Mouse (Mus musculus): ENCODE measurements around the gene Zfp61. TPM values are rescaled to one million over a fixed set of nuclear protein-coding genes. Genes with fewer than 3 reads are reported as not detected.
A peak's percentile ranks its signal among the peaks of the same experiment; 100 is the strongest.

The Zfp61 gene
- total and polyA plus RNA-seq, 3 experiments, result 5.0 to 21.5 (median 14.7) TPM

- DNase-seq (ENCODE audit: low spot score) (peak; percentile 11), ATAC-seq (ENCODE audit: extremely low read depth, insufficient number of reproducible peaks, low FRiP score, poor library complexity, severe bottlenecking) (peak; percentile 57)
- H3K9me3 ChIP-seq (replicated peaks), result no peaks in the 10 kb centered on the region
- H3K4me1 ChIP-seq (ENCODE audit: insufficient read depth, low read depth, low read length), result no peaks in the 10 kb centered on the region
- H3K4me3 ChIP-seq (ENCODE audit: low read depth, low read length), result peak within 1 kb of the TSS; percentile 51; the same call in 1 of the 2 replicates
- no peaks in the 10 kb centered on the region for H3K27me3 ChIP-seq (ENCODE audit: insufficient read depth, low read length)
- H3K36me3 ChIP-seq (replicated peaks), result no peaks in the 10 kb centered on the region
- TF ChIP-seq TAL1 (conservative IDR thresholded peaks at IDR 0.05; ENCODE audit: low read depth, low read length), result no peak
- TF ChIP-seq POLR2AphosphoS5 (IDR thresholded peaks at IDR 0.05; ENCODE audit: insufficient replicate concordance, low read depth, low read length), result no peak
- TF ChIP-seq GATA2 (IDR thresholded peaks at IDR 0.05; ENCODE audit: borderline replicate concordance, low read depth, low read length), result no peak
- no peak for TF ChIP-seq CTCF (IDR thresholded peaks at IDR 0.05; ENCODE audit: low read depth, low read length)
- no peak for TF ChIP-seq GATA1 (IDR thresholded peaks at IDR 0.05; ENCODE audit: borderline replicate concordance, low read length)
Observed at GRCm38 (mm10) chr7:24254633-24255474, 46.2 kb downstream of the Zfp61 start, which contains the start of gene Zfp108. TSS of gene Zfp108 (plus strand) at chr7:24254794.

- ATAC-seq (ENCODE audit: extremely low read depth, insufficient number of reproducible peaks, low FRiP score, poor library complexity, severe bottlenecking), result no peak
- H3K27me3 ChIP-seq (ENCODE audit: insufficient read depth, low read length), result no peaks in the 10 kb centered on the region
- H3K4me1 ChIP-seq (ENCODE audit: insufficient read depth, low read depth, low read length), result no peaks in the 10 kb centered on the region
- no peak for DNase-seq (ENCODE audit: low spot score)
- no peak overlapping the region for H3K4me3 ChIP-seq (ENCODE audit: low read depth, low read length)
- TF ChIP-seq CTCF (IDR thresholded peaks at IDR 0.05; ENCODE audit: low read depth, low read length), result no peak
- no peak for TF ChIP-seq POLR2AphosphoS5 (IDR thresholded peaks at IDR 0.05; ENCODE audit: insufficient replicate concordance, low read depth, low read length)
- TF ChIP-seq TAL1 (conservative IDR thresholded peaks at IDR 0.05; ENCODE audit: low read depth, low read length), result no peak
- no peak for TF ChIP-seq GATA2 (IDR thresholded peaks at IDR 0.05; ENCODE audit: borderline replicate concordance, low read depth, low read length)
- TF ChIP-seq GATA1 (IDR thresholded peaks at IDR 0.05; ENCODE audit: borderline replicate concordance, low read length), result no peak
- no peaks in the 10 kb centered on the region for H3K36me3 ChIP-seq (replicated peaks)
- H3K9me3 ChIP-seq (replicated peaks), result no peaks in the 10 kb centered on the region
Observed at GRCm38 (mm10) chr7:24253779-24254615, 47.0 kb downstream of the Zfp61 start.

Other genes starting within 250 kb of the Zfp61 start
Only the 20 nearest of the 22 such genes appear.
- 18.7 and 19.2 TPM in 2 replicates for gene Zfp180, start 219.3 kb downstream of the Zfp61 start, total RNA-seq (2014; fragmentation: Nextera tagmentation)
- gene Zfp180, start 219.3 kb downstream of the Zfp61 start, total RNA-seq (2017), result 13.9 and 16.1 TPM in 2 replicates
- 16.0 and 16.2 TPM in 2 replicates for gene Zfp180, start 219.3 kb downstream of the Zfp61 start, polyA plus RNA-seq (2012)
- gene Zfp112, start 188.9 kb downstream of the Zfp61 start, total RNA-seq (2014; fragmentation: Nextera tagmentation), result 1.0 TPM in 1 of 2 replicates, not detected in the other
- 0.22 and 0.46 TPM in 2 replicates for gene Zfp112, start 188.9 kb downstream of the Zfp61 start, total RNA-seq (2017)
- gene Zfp112, start 188.9 kb downstream of the Zfp61 start, polyA plus RNA-seq (2012), result 0.05 and 0.11 TPM in 2 replicates
- gene Zfp235, start 167.1 kb downstream of the Zfp61 start, total RNA-seq (2014; fragmentation: Nextera tagmentation), result 12.7 and 16.6 TPM in 2 replicates
- 6.6 and 7.9 TPM in 2 replicates for gene Zfp235, start 167.1 kb downstream of the Zfp61 start, total RNA-seq (2017)
- 0.99 and 1.5 TPM in 2 replicates for gene Zfp235, start 167.1 kb downstream of the Zfp61 start, polyA plus RNA-seq (2012)
- gene Zfp114, start 126.2 kb downstream of the Zfp61 start, total RNA-seq (2014; fragmentation: Nextera tagmentation), result not detected in 2 replicates
- 0.05 TPM in 1 of 2 replicates, not detected in the other for gene Zfp114, start 126.2 kb downstream of the Zfp61 start, total RNA-seq (2017)
- not detected in 2 replicates for gene Zfp114, start 126.2 kb downstream of the Zfp61 start, polyA plus RNA-seq (2012)
- gene Zfp111, start 89.8 kb downstream of the Zfp61 start, total RNA-seq (2014; fragmentation: Nextera tagmentation), result 0.63 and 1.4 TPM in 2 replicates
- gene Zfp111, start 89.8 kb downstream of the Zfp61 start, total RNA-seq (2017), result 0.46 and 0.82 TPM in 2 replicates
- gene Zfp111, start 89.8 kb downstream of the Zfp61 start, polyA plus RNA-seq (2012), result 0.24 and 0.32 TPM in 2 replicates
- gene Zfp109, start 63.7 kb downstream of the Zfp61 start, total RNA-seq (2014; fragmentation: Nextera tagmentation), result 1.7 and 3.1 TPM in 2 replicates
- 0.81 and 1.3 TPM in 2 replicates for gene Zfp109, start 63.7 kb downstream of the Zfp61 start, total RNA-seq (2017)
- 0.24 and 0.25 TPM in 2 replicates for gene Zfp109, start 63.7 kb downstream of the Zfp61 start, polyA plus RNA-seq (2012)
- 0.30 TPM in 1 of 2 replicates, not detected in the other for gene Zfp108, start 46.4 kb downstream of the Zfp61 start, total RNA-seq (2014; fragmentation: Nextera tagmentation)
- 0.17 and 0.22 TPM in 2 replicates for gene Zfp108, start 46.4 kb downstream of the Zfp61 start, total RNA-seq (2017)
- gene Zfp108, start 46.4 kb downstream of the Zfp61 start, polyA plus RNA-seq (2012), result not detected in 2 replicates
- 1.9 and 2.4 TPM in 2 replicates for gene Zfp93, start 30.8 kb downstream of the Zfp61 start, total RNA-seq (2014; fragmentation: Nextera tagmentation)
- gene Zfp93, start 30.8 kb downstream of the Zfp61 start, total RNA-seq (2017), result 2.3 and 2.4 TPM in 2 replicates
- 0.36 and 0.79 TPM in 2 replicates for gene Zfp93, start 30.8 kb downstream of the Zfp61 start, polyA plus RNA-seq (2012)
- gene Zfp94, start 15.4 kb upstream of the Zfp61 start, total RNA-seq (2014; fragmentation: Nextera tagmentation), result 8.9 and 12.5 TPM in 2 replicates
- 5.4 and 6.0 TPM in 2 replicates for gene Zfp94, start 15.4 kb upstream of the Zfp61 start, total RNA-seq (2017)
- 3.1 and 3.5 TPM in 2 replicates for gene Zfp94, start 15.4 kb upstream of the Zfp61 start, polyA plus RNA-seq (2012)
- not detected in 2 replicates for gene Tescl, start 32.7 kb upstream of the Zfp61 start, total RNA-seq (2014; fragmentation: Nextera tagmentation)
- gene Tescl, start 32.7 kb upstream of the Zfp61 start, total RNA-seq (2017), result not detected in 2 replicates
- gene Tescl, start 32.7 kb upstream of the Zfp61 start, polyA plus RNA-seq (2012), result not detected in 2 replicates
- not detected in 2 replicates for gene Lypd5, start 48.0 kb upstream of the Zfp61 start, total RNA-seq (2014; fragmentation: Nextera tagmentation)
- gene Lypd5, start 48.0 kb upstream of the Zfp61 start, total RNA-seq (2017), result not detected in 2 replicates
- not detected in 2 replicates for gene Lypd5, start 48.0 kb upstream of the Zfp61 start, polyA plus RNA-seq (2012)
- 14.0 and 40.3 TPM in 2 replicates for gene Kcnn4, start 69.0 kb upstream of the Zfp61 start, total RNA-seq (2014; fragmentation: Nextera tagmentation)
- gene Kcnn4, start 69.0 kb upstream of the Zfp61 start, total RNA-seq (2017), result 20.4 and 22.9 TPM in 2 replicates
- gene Kcnn4, start 69.0 kb upstream of the Zfp61 start, polyA plus RNA-seq (2012), result 66.2 and 70.4 TPM in 2 replicates
- gene Smg9, start 98.4 kb upstream of the Zfp61 start, total RNA-seq (2014; fragmentation: Nextera tagmentation), result 21.7 and 77.3 TPM in 2 replicates
- gene Smg9, start 98.4 kb upstream of the Zfp61 start, total RNA-seq (2017), result 16.1 and 19.1 TPM in 2 replicates
- 61.5 and 67.4 TPM in 2 replicates for gene Smg9, start 98.4 kb upstream of the Zfp61 start, polyA plus RNA-seq (2012)
- gene Irgc1, start 151.1 kb upstream of the Zfp61 start, total RNA-seq (2014; fragmentation: Nextera tagmentation), result 2.0 TPM in 1 of 2 replicates, not detected in the other
- gene Irgc1, start 151.1 kb upstream of the Zfp61 start, total RNA-seq (2017), result 0.33 TPM in 1 of 2 replicates, not detected in the other
- 0.06 and 0.09 TPM in 2 replicates for gene Irgc1, start 151.1 kb upstream of the Zfp61 start, polyA plus RNA-seq (2012)
- gene Plaur, start 161.3 kb upstream of the Zfp61 start, total RNA-seq (2014; fragmentation: Nextera tagmentation), result not detected in 2 replicates
- 0.11 and 0.17 TPM in 2 replicates for gene Plaur, start 161.3 kb upstream of the Zfp61 start, total RNA-seq (2017)
- gene Plaur, start 161.3 kb upstream of the Zfp61 start, polyA plus RNA-seq (2012), result 0.11 and 0.17 TPM in 2 replicates
- not detected in 2 replicates for gene Cadm4, start 180.8 kb upstream of the Zfp61 start, total RNA-seq (2014; fragmentation: Nextera tagmentation)
- gene Cadm4, start 180.8 kb upstream of the Zfp61 start, total RNA-seq (2017), result 0.06 TPM in 1 of 2 replicates, not detected in the other
- 0.02 and 0.16 TPM in 2 replicates for gene Cadm4, start 180.8 kb upstream of the Zfp61 start, polyA plus RNA-seq (2012)
- gene Zfp428, start 205.8 kb upstream of the Zfp61 start, total RNA-seq (2014; fragmentation: Nextera tagmentation), result 1.7 and 2.6 TPM in 2 replicates
- 3.8 and 4.4 TPM in 2 replicates for gene Zfp428, start 205.8 kb upstream of the Zfp61 start, total RNA-seq (2017)
- gene Zfp428, start 205.8 kb upstream of the Zfp61 start, polyA plus RNA-seq (2012), result 39.9 and 53.3 TPM in 2 replicates
- gene AC161166.1, start 211.2 kb upstream of the Zfp61 start, total RNA-seq (2014; fragmentation: Nextera tagmentation), result not detected in 2 replicates
- gene AC161166.1, start 211.2 kb upstream of the Zfp61 start, total RNA-seq (2017), result 0.22 TPM in 1 of 2 replicates, not detected in the other
- not detected in 2 replicates for gene AC161166.1, start 211.2 kb upstream of the Zfp61 start, polyA plus RNA-seq (2012)
- gene Irgq, start 229.5 kb upstream of the Zfp61 start, total RNA-seq (2014; fragmentation: Nextera tagmentation), result 5.5 and 6.2 TPM in 2 replicates
- 4.0 and 4.6 TPM in 2 replicates for gene Irgq, start 229.5 kb upstream of the Zfp61 start, total RNA-seq (2017)
- gene Irgq, start 229.5 kb upstream of the Zfp61 start, polyA plus RNA-seq (2012), result 3.6 and 3.9 TPM in 2 replicates
- gene Pinlyp, start 244.9 kb upstream of the Zfp61 start, total RNA-seq (2014; fragmentation: Nextera tagmentation), result not detected in 2 replicates
- not detected in 2 replicates for gene Pinlyp, start 244.9 kb upstream of the Zfp61 start, total RNA-seq (2017)
- gene Pinlyp, start 244.9 kb upstream of the Zfp61 start, polyA plus RNA-seq (2012), result not detected in 2 replicates